Mouse (Mus musculus): ENCODE measurements around the gene Tcta. TPM values are rescaled to one million over a fixed set of nuclear protein-coding genes. Genes with fewer than 3 reads are reported as not detected.

The Tcta gene
- total and polyA plus RNA-seq, 3 experiments, result 3.4 to 7.0 TPM; not detected in 1

GRCm38 (mm10) chr9:108340258-108341138, 34.5 kb upstream of the Tcta start (continued):
- TF ChIP-seq MXI1 (IDR thresholded peaks at IDR 0.05; ENCODE audit: low read depth, low read length) (peak; percentile 57), RCOR1 (IDR thresholded peaks at IDR 0.05; ENCODE audit: low read depth, low read length) (peak; percentile 91), NRF1 (IDR thresholded peaks at IDR 0.05; ENCODE audit: insufficient read depth, low read depth, low read length, poor library complexity, severe bottlenecking) (no peak), HCFC1 (IDR thresholded peaks at IDR 0.05; ENCODE audit: low read depth, low read length) (peak; percentile 58; the same call in 1 of the 2 replicates), USF2 (IDR thresholded peaks at IDR 0.05; ENCODE audit: borderline replicate concordance in 1 of 2, insufficient read depth in 1 of 2, low read depth in 1 of 2, low read length in 2 of 2) (no peak), ZC3H11A (IDR thresholded peaks at IDR 0.05; ENCODE audit: low read depth, low read length) (no peak), TCF12 (IDR thresholded peaks at IDR 0.05; ENCODE audit: low read depth, low read length) (peak; percentile 100), POLR2AphosphoS2 (IDR thresholded peaks at IDR 0.05; ENCODE audit: low read length) (peak; percentile 99), KAT2A (conservative IDR thresholded peaks at IDR 0.05; ENCODE audit: low read depth, low read length) (no peak; the same call in 1 of the 2 replicates), MAZ (IDR thresholded peaks at IDR 0.05; ENCODE audit: low read depth, low read length) (peak; percentile 91), POLR2A (IDR thresholded peaks at IDR 0.05; ENCODE audit: control insufficient read depth in 1 of 2, insufficient read depth in 1 of 2, low read depth in 1 of 2, low read length in 2 of 2, poor library complexity in 1 of 2) (peak; percentile 41 to 79; a peak in 3 of 4 replicates), RAD21 (IDR thresholded peaks at IDR 0.05; ENCODE audit: low read depth, low read length) (no peak), ETS1 (IDR thresholded peaks at IDR 0.05; ENCODE audit: low read depth, low read length) (peak; percentile 97), E2F4 (IDR thresholded peaks at IDR 0.05; ENCODE audit: borderline replicate concordance, low read depth, low read length) (no peak)

GRCm38 (mm10) chr9:108339886-108340257, 33.9 kb upstream of the Tcta start:
- H3K79me2 ChIP-seq (ENCODE audit: control insufficient read depth, insufficient read depth, low read length, poor library complexity), result peaks cover 17% of the 10 kb centered on the region
- H3K27ac ChIP-seq (ENCODE audit: control insufficient read depth, low read depth, low read length), result peak overlapping the region; percentile 98
- H3K36me3 ChIP-seq (ENCODE audit: control insufficient read depth in 1 of 2, insufficient read depth in 2 of 2, low read length in 2 of 2), result peaks cover 0 to 43% of the 10 kb centered on the region in 2 experiments; a peak in 2 of 4 replicates
- H3K27me3 ChIP-seq (ENCODE audit: control insufficient read depth in 1 of 2, insufficient read depth in 2 of 2, low read length in 2 of 2), result no peaks in the 10 kb centered on the region
- peaks cover 21 to 46% of the 10 kb centered on the region in 2 experiments for H3K4me1 ChIP-seq (ENCODE audit: control insufficient read depth in 1 of 2, insufficient read depth in 2 of 2, low read length in 2 of 2)
- TF ChIP-seq E2F4 (IDR thresholded peaks at IDR 0.05; ENCODE audit: borderline replicate concordance, low read depth, low read length), result no peak
- peak; percentile 6; the same call in 1 of the 2 replicates for TF ChIP-seq POLR2AphosphoS5 (IDR thresholded peaks at IDR 0.05; ENCODE audit: borderline replicate concordance, low read depth, low read length)
- no peak for TF ChIP-seq POLR2A (IDR thresholded peaks at IDR 0.05; ENCODE audit: control insufficient read depth in 1 of 2, insufficient read depth in 1 of 2, low read depth in 1 of 2, low read length in 2 of 2, poor library complexity in 1 of 2)
- TF ChIP-seq TBP (IDR thresholded peaks at IDR 0.05; ENCODE audit: low read depth, low read length), result no peak
- TF ChIP-seq JUND (IDR thresholded peaks at IDR 0.05; ENCODE audit: low read depth, low read length), result no peak
- TF ChIP-seq TCF12 (IDR thresholded peaks at IDR 0.05; ENCODE audit: low read depth, low read length), result 0 out of 2 replicates have a peak, but pooled peaks have one; percentile 9
- peak; percentile 62; the same call in 1 of the 2 replicates for TF ChIP-seq CHD1 (IDR thresholded peaks at IDR 0.05; ENCODE audit: low read depth, low read length)
- TF ChIP-seq HCFC1 (IDR thresholded peaks at IDR 0.05; ENCODE audit: low read depth, low read length), result no peak
- peak overlapping the region; percentile 76 to 79 for H3K4me3 ChIP-seq (ENCODE audit: control insufficient read depth in 1 of 2, insufficient read depth in 1 of 2, low read depth in 2 of 2, low read length in 2 of 2)
- H3K9ac ChIP-seq (ENCODE audit: control insufficient read depth, low read depth, low read length, poor library complexity, severe bottlenecking), result peak overlapping the region; percentile 92
- H3K9me3 ChIP-seq (replicated peaks; ENCODE audit: insufficient read depth, low read length), result no peaks in the 10 kb centered on the region
- peak; percentile 69 for DNase-seq (ENCODE audit: low read depth, low spot score)

Data from MEL (cell line).